Mouse (Mus musculus) testis, adult 2 months (tissue): ENCODE measurements around the gene Il15ra.

Source experiments
- CTCF ChIP-seq: fragments of 200-500 bp; IDR thresholded peaks from 2 replicates; pipeline ENCODE4 v1.5.1; 2012; ENCODE audit warnings: low read depth, mild to moderate bottlenecking, inconsistent platforms, low read length, moderate library complexity; ENCODE audit not compliant: control insufficient read depth, insufficient read depth, insufficient replicate concordance
- POLR2A ChIP-seq: fragments of 200-500 bp; IDR thresholded peaks from 2 replicates; pipeline ENCODE4 v1.6.1; 2012; ENCODE audit warnings: low read depth, mild to moderate bottlenecking, inconsistent platforms, low read length, moderate library complexity; ENCODE audit not compliant: control insufficient read depth

- TF ChIP-seq CTCF (no peak), POLR2A (no peak)
These were observed 69.3 kb downstream of the Il15ra start for GRCm38 (mm10) chr2:11774426-11774825.
